Mouse (Mus musculus) CH12.LX (cell line): ENCODE measurements at regions not wholly inside any gene's neighbourhood (a gene's known extent, or its start where the extent isn't known, plus 50 kb on each side); places are given as distances from the start of the nearest gene placed in this dataset.

ENCODE experiments used
- DNase-seq: peaks from one replicate; pipeline ENCODE4 v3.0.0-alpha.2; 2013; ENCODE audit errors: extremely low read depth
- H3K27ac ChIP-seq: 2 replicates; pipeline ENCODE4 v1.5.1; 2012; ENCODE audit warnings: low read depth, mild to moderate bottlenecking, control low read depth, moderate library complexity; ENCODE audit not compliant: insufficient read depth
- H3K27me3 ChIP-seq: replicated peaks from 2 replicates; pipeline ENCODE3; 2012; ENCODE audit warnings: inconsistent platforms
- H3K36me3 ChIP-seq, 2 experiments: replicated peaks in 1 of 2; 2 replicates each; pipeline versions ENCODE3 to v1.6.1; 2012; ENCODE audit warnings: inconsistent platforms in 1 of 2, low read length in 1 of 2, mild to moderate bottlenecking in 1 of 2, mixed read lengths in 1 of 2, moderate library complexity in 1 of 2; ENCODE audit not compliant: control insufficient read depth in 1 of 2, insufficient read depth in 1 of 2
- H3K4me1 ChIP-seq, 2 experiments: 2 replicates each; pipeline ENCODE4 v1.6.1; 2012; ENCODE audit warnings: inconsistent platforms in 1 of 2, moderate library complexity in 1 of 2; ENCODE audit not compliant: insufficient read depth in 2 of 2, control insufficient read depth in 1 of 2
- H3K4me2 ChIP-seq: 2 replicates; pipeline ENCODE4 v1.6.1; 2012; ENCODE audit warnings: low read depth, mild to moderate bottlenecking, control low read depth; ENCODE audit not compliant: poor library complexity, insufficient read depth, severe bottlenecking
- H3K4me3 ChIP-seq, 3 experiments: fragments of 150-350 bp in 1 of 3; sonication (generic) in 1 of 3; replicated peaks in 1 of 3; 2 replicates each; pipeline versions ENCODE3 to v1.5.1; 2011 to 2012; ENCODE audit warnings: low read depth in 2 of 3, low read length in 2 of 3, mild to moderate bottlenecking in 2 of 3, moderate library complexity in 2 of 3, control low read depth in 1 of 3, improper control_type of control experiment in 1 of 3, inconsistent platforms in 1 of 3, mixed read lengths in 1 of 3; ENCODE audit not compliant: poor library complexity in 1 of 3
- H3K79me2 ChIP-seq: replicated peaks from 2 replicates; pipeline ENCODE4 v1.6.1; 2012; ENCODE audit warnings: mild to moderate bottlenecking, moderate library complexity; ENCODE audit not compliant: control insufficient read depth, poor library complexity, insufficient read depth, severe bottlenecking; ENCODE audit errors: extremely low read depth
- H3K9ac ChIP-seq: 2 replicates; pipeline ENCODE4 v1.6.1; 2012; ENCODE audit warnings: low read depth, mild to moderate bottlenecking, control low read depth, moderate library complexity; ENCODE audit not compliant: insufficient read depth
- H3K9me3 ChIP-seq: replicated peaks from 2 replicates; pipeline ENCODE3; 2012; ENCODE audit warnings: low read length, inconsistent platforms, mixed read lengths
- CHD1 ChIP-seq: IDR thresholded peaks from 2 replicates; pipeline ENCODE4 v1.6.1; 2012; ENCODE audit warnings: low read depth, low read length, improper control_type of control experiment, inconsistent platforms
- CTCF ChIP-seq, 2 experiments: IDR thresholded peaks in 1 of 2; conservative IDR thresholded peaks in 1 of 2; 2 replicates each; pipeline ENCODE4 v1.5.1; 2011 to 2012; ENCODE audit warnings: low read depth in 2 of 2, low read length in 2 of 2, improper control_type of control experiment in 1 of 2, inconsistent platforms in 1 of 2, mild to moderate bottlenecking in 1 of 2, moderate library complexity in 1 of 2
- E2F4 ChIP-seq: IDR thresholded peaks from 2 replicates; pipeline ENCODE4 v1.6.1; 2011; ENCODE audit warnings: low read depth, low read length, improper control_type of control experiment; ENCODE audit not compliant: insufficient replicate concordance
- ELF1 ChIP-seq: IDR thresholded peaks from 2 replicates; pipeline ENCODE4 v1.6.1; 2014; ENCODE audit warnings: low read depth, mild to moderate bottlenecking, inconsistent platforms, low read length, improper control_type of control experiment
- GABPA ChIP-seq: IDR thresholded peaks from 2 replicates; pipeline ENCODE4 v1.6.1; 2012; ENCODE audit warnings: low read depth, low read length, improper control_type of control experiment, inconsistent platforms; ENCODE audit not compliant: insufficient replicate concordance
- IRF4 ChIP-seq: IDR thresholded peaks from 2 replicates; pipeline ENCODE4 v1.6.1; 2014; ENCODE audit warnings: low read depth, mild to moderate bottlenecking, inconsistent platforms, low read length, improper control_type of control experiment
- JUN ChIP-seq: IDR thresholded peaks from 2 replicates; pipeline ENCODE4 v1.6.1; 2011; ENCODE audit warnings: low read depth, mild to moderate bottlenecking, low read length, improper control_type of control experiment, moderate library complexity; ENCODE audit not compliant: insufficient read depth
- JUND ChIP-seq: conservative IDR thresholded peaks from 2 replicates; pipeline ENCODE4 v1.6.1; 2011; ENCODE audit warnings: low read depth, low read length, improper control_type of control experiment
- KAT2A ChIP-seq: IDR thresholded peaks from 2 replicates; pipeline ENCODE4 v1.6.1; 2012; ENCODE audit warnings: low read length, improper control_type of control experiment, inconsistent platforms; ENCODE audit not compliant: insufficient replicate concordance
- MAFK ChIP-seq: IDR thresholded peaks from 2 replicates; pipeline ENCODE4 v1.6.1; 2011; ENCODE audit warnings: low read length, improper control_type of control experiment; ENCODE audit not compliant: insufficient replicate concordance
- MAX ChIP-seq: IDR thresholded peaks from 2 replicates; pipeline ENCODE4 v1.6.1; 2011; ENCODE audit warnings: low read length, improper control_type of control experiment
- MEF2A ChIP-seq: IDR thresholded peaks from 2 replicates; pipeline ENCODE4 v1.6.1; 2014; ENCODE audit warnings: low read depth, mild to moderate bottlenecking, inconsistent platforms, low read length, improper control_type of control experiment, borderline replicate concordance
- MXI1 ChIP-seq: IDR thresholded peaks from 2 replicates; pipeline ENCODE4 v1.6.1; 2011; ENCODE audit warnings: mild to moderate bottlenecking, low read depth, low read length, improper control_type of control experiment
- MYC ChIP-seq: IDR thresholded peaks from 2 replicates; pipeline ENCODE4 v1.6.1; 2011; ENCODE audit warnings: low read depth, mild to moderate bottlenecking, improper control_type of control experiment, low read length
- NELFE ChIP-seq: IDR thresholded peaks from 2 replicates; pipeline ENCODE4 v1.6.1; 2011; ENCODE audit warnings: low read depth, low read length, improper control_type of control experiment
- PAX5 ChIP-seq: IDR thresholded peaks from 2 replicates; pipeline ENCODE4 v1.6.1; 2012; ENCODE audit warnings: low read length, inconsistent platforms, mixed read lengths
- RAD21 ChIP-seq: IDR thresholded peaks from 2 replicates; pipeline ENCODE4 v1.6.1; 2011; ENCODE audit warnings: low read depth, mild to moderate bottlenecking, low read length, improper control_type of control experiment, moderate library complexity
- RCOR1 ChIP-seq: conservative IDR thresholded peaks from 2 replicates; pipeline ENCODE4 v1.6.1; 2012; ENCODE audit warnings: low read depth, mild to moderate bottlenecking, inconsistent platforms, low read length, improper control_type of control experiment
- SIN3A ChIP-seq: IDR thresholded peaks from 2 replicates; pipeline ENCODE4 v1.6.1; 2012; ENCODE audit warnings: low read length, improper control_type of control experiment, inconsistent platforms
- USF2 ChIP-seq: conservative IDR thresholded peaks from 2 replicates; pipeline ENCODE4 v1.6.1; 2011; ENCODE audit warnings: low read depth, low read length, improper control_type of control experiment
- ZKSCAN1 ChIP-seq: IDR thresholded peaks from 2 replicates; pipeline ENCODE4 v1.6.1; 2012; ENCODE audit warnings: low read depth, inconsistent platforms, low read length, improper control_type of control experiment, borderline replicate concordance
- ZMIZ1 ChIP-seq: IDR thresholded peaks from 2 replicates; pipeline ENCODE4 v1.6.1; 2012; ENCODE audit warnings: low read depth, mild to moderate bottlenecking, inconsistent platforms, low read length, improper control_type of control experiment
- dilution Hi-C: fragments of 300-500 bp; cut with MboI; formaldehyde crosslinking; loops from 2 replicates; pipeline ENCODE4 v1.14.3; 2020; ENCODE audit warnings: low sequenced_read_pairs; ENCODE audit not compliant: extremely low pct_unique_long_range_greater_than_20kb, extremely low pct_ligation_motif_present
- in situ Hi-C: fragments of 300-500 bp; cut with MboI; formaldehyde crosslinking; loops from 3 replicates; pipeline ENCODE4 v1.14.3; 2019; ENCODE audit warnings: low sequenced_read_pairs, low pct_ligation_motif_present, low pct_unique_long_range_greater_than_20kb, mixed read lengths

DNA sequence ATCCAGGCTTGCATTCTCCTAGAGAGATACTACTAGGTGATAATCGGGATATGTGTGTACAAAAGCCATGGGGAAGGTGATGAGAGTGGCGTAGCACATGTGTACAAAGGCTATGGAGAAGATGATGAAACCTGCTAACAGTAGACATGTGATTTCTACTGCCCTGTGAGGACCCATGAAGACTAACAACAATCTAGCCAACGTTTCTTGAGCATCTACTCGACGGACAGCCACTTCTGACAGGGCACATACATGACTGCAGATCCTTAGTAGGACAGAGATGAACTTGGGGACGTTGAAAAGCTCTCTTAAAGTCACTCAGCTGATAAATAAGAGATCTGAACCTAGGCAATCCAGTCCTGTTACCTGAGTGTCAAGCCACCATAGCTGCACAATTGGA is 79.8 kb upstream of the Foxo1 start:
- DNase-seq = no peak
- Histone ChIP-seq H3K9me3 (no peaks in the 10 kb centered on the region), H3K9ac (no peak overlapping the region), H3K27ac (no peak overlapping the region), H3K4me2 (no peak overlapping the region), H3K4me1 (peaks cover 0 to 8% of the 10 kb centered on the region in 2 experiments; a peak in 1 of 4 replicates), H3K79me2 (no peaks in the 10 kb centered on the region), H3K4me3 (no peak overlapping the region), H3K36me3 (no peaks in the 10 kb centered on the region), H3K27me3 (no peaks in the 10 kb centered on the region)
- TF ChIP-seq ZKSCAN1 (no peak), SIN3A (no peak), PAX5 (no peak), E2F4 (no peak), IRF4 (no peak), KAT2A (no peak), MAX (no peak), MAFK (no peak), RCOR1 (no peak), MXI1 (no peak), CTCF (conservative IDR thresholded peaks at IDR 0.05 in 1 of 2, IDR thresholded peaks at IDR 0.05 in 1 of 2; ENCODE audit: low read depth in 2 of 2, low read length in 2 of 2) (no peak), MYC (no peak), RAD21 (no peak), USF2 (no peak), ELF1 (no peak), NELFE (no peak), JUN (no peak), MEF2A (no peak), CHD1 (no peak)
- dilution Hi-C loops (no loop called here), in situ Hi-C loops (no loop called here)

DNA sequence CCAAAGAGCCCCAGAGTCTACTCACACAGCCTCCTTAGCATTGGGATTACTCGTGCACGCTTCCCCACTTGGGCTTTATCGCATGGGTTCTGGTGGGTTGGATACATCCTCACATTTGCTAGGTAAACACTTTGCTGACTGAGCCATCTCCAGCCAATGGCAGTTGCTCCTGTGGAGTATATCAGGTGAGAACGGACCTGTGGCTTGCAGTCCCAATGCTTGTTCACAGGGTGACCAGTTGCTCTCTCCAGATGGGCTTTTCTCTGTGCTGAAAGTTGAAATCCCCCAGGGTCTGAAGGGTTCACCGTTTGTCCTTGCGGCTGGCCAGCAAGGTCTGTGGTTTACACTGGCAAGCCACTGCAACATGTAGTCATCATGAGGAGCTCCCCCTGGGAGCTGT is 79.1 kb upstream of the Foxo1 start:
- H3K36me3 ChIP-seq = no peaks in the 10 kb centered on the region
- in situ Hi-C loops (no loop called here), dilution Hi-C loops (no loop called here)
- H3K4me2 ChIP-seq = no peak overlapping the region
- no peak overlapping the region for H3K9ac ChIP-seq
- H3K27me3 ChIP-seq = no peaks in the 10 kb centered on the region
- H3K4me3 ChIP-seq = no peak overlapping the region
- no peak for DNase-seq
- TF ChIP-seq KAT2A = no peak
- TF ChIP-seq MXI1 = no peak
- TF ChIP-seq IRF4 = no peak
- no peak for TF ChIP-seq ZMIZ1
- no peak for TF ChIP-seq JUND
- TF ChIP-seq GABPA = no peak
- TF ChIP-seq E2F4 = no peak
- TF ChIP-seq MYC = no peak
- no peak overlapping the region for H3K27ac ChIP-seq
- peaks cover 0 to 8% of the 10 kb centered on the region in 2 experiments; a peak in 1 of 4 replicates for H3K4me1 ChIP-seq
- no peaks in the 10 kb centered on the region for H3K9me3 ChIP-seq
- H3K79me2 ChIP-seq = no peaks in the 10 kb centered on the region
